Mouse (Mus musculus): ENCODE data around the gene Mmp20. TPM values are rescaled to one million over a fixed set of nuclear protein-coding genes. Genes with fewer than 3 reads are reported as not detected.

The Mmp20 gene
- total RNA-seq (2023): not detected

GRCm38 (mm10) chr9:7627931-7628330, at the start of gene Mmp20:
Gene Mmp20 (plus strand): TSS chr9:7628231.

GRCm38 (mm10) chr9:7691790-7692189, 63.8 kb downstream of the Mmp20 start, which contains the start of gene Mmp7:
Gene Mmp7 (plus strand): TSS chr9:7692090.

Other genes with a start within 250 kb of the Mmp20 start
- gene Mmp1b, start 240.2 kb upstream of the Mmp20 start, total RNA-seq (2023): not detected
- not detected for gene Mmp3, start 182.4 kb upstream of the Mmp20 start, total RNA-seq (2023)
- not detected for gene Mmp10, start 125.9 kb upstream of the Mmp20 start, total RNA-seq (2023)
- gene Mmp8, start 69.8 kb upstream of the Mmp20 start, total RNA-seq (2023): 10 to 100 TPM; 28.1 to 44.2 TPM
- gene Mmp27, start 56.8 kb upstream of the Mmp20 start, total RNA-seq (2023): under 1 TPM; 0.55 to 0.79 TPM
- not detected for gene Mmp7, start 63.9 kb downstream of the Mmp20 start, total RNA-seq (2023)
- 10 to 100 TPM; 85.0 to 87.4 TPM for gene Tmem123, start 135.8 kb downstream of the Mmp20 start, total RNA-seq (2023)
- 10 to 100 TPM; 50.1 to 60.8 TPM for gene Birc2, start 208.8 kb downstream of the Mmp20 start, total RNA-seq (2023)
- gene Birc3, start 245.0 kb downstream of the Mmp20 start, total RNA-seq (2023): 100 to 1,000 TPM; 395 to 461 TPM

All from monocyte, adult 59 days (primary cell).